Mouse (Mus musculus) liver, adult 2 months (tissue): ENCODE results near the gene Zfp777. TPM values are rescaled to one million over a fixed set of nuclear protein-coding genes. Genes with fewer than 3 reads are reported as not detected.

ENCODE experiments used
- DNase-seq: peaks from one replicate; pipeline ENCODE4 v3.0.0-alpha.2; 2011; ENCODE audit warnings: low read depth, low spot score; ENCODE audit errors: extremely low read depth
- H3K27ac ChIP-seq: fragments of 200-500 bp; replicated peaks from 2 replicates; pipeline ENCODE4 v1.5.1; 2012; ENCODE audit warnings: low read depth, mild to moderate bottlenecking, control low read depth, inconsistent platforms, low read length; ENCODE audit not compliant: insufficient read depth
- H3K27me3 ChIP-seq: fragments of 200-500 bp; 2 replicates; pipeline ENCODE4 v1.6.1; 2012; ENCODE audit warnings: mild to moderate bottlenecking, moderate library complexity, low read length, inconsistent platforms; ENCODE audit not compliant: control insufficient read depth, insufficient read depth
- H3K36me3 ChIP-seq: fragments of 200-500 bp; 2 replicates; pipeline ENCODE4 v1.6.1; 2012; ENCODE audit warnings: low read length, inconsistent platforms; ENCODE audit not compliant: control insufficient read depth, insufficient read depth
- H3K4me1 ChIP-seq: fragments of 200-500 bp; 2 replicates; pipeline ENCODE4 v1.6.1; 2011; ENCODE audit warnings: low read length; ENCODE audit not compliant: control insufficient read depth, insufficient read depth
- H3K4me3 ChIP-seq: fragments of 200-500 bp; 2 replicates; pipeline ENCODE4 v1.5.1; 2011; ENCODE audit warnings: low read depth, mild to moderate bottlenecking, control low read depth, low read length, moderate library complexity; ENCODE audit not compliant: insufficient read depth
- H3K79me2 ChIP-seq: fragments of 200-500 bp; 2 replicates; pipeline ENCODE4 v1.6.1; 2012; ENCODE audit warnings: inconsistent platforms, mild to moderate bottlenecking, low read length, moderate library complexity; ENCODE audit not compliant: control insufficient read depth, insufficient read depth
- H3K9ac ChIP-seq: fragments of 200-500 bp; 2 replicates; pipeline ENCODE4 v1.6.1; 2012; ENCODE audit warnings: low read depth, mild to moderate bottlenecking, control low read depth, inconsistent platforms, low read length
- CTCF ChIP-seq: fragments of 200-500 bp; IDR thresholded peaks from 2 replicates; pipeline ENCODE4 v1.5.1; 2011; ENCODE audit warnings: low read depth, low read length, control low read depth
- POLR2A ChIP-seq: fragments of 200-500 bp; IDR thresholded peaks from 2 replicates; pipeline ENCODE4 v1.6.1; 2011; ENCODE audit warnings: low read length, control low read depth; ENCODE audit not compliant: insufficient read depth; ENCODE audit errors: extremely low read depth
- WGBS: fragments of 180-500 bp; shearing (Covaris S2); methylation state at CpG from one replicate; pipeline ENCODE4 v1.1.7; 2018; 5-methylcytosine and 5-hydroxymethylcytosine counted together
- polyA plus RNA-seq: library from polyadenylated mRNA; depleted of rRNA; stranded (reverse); fragments of >200 nt; gene quantifications from 2 replicates; pipeline ENCODE4 v1.2.3, GENCODE M21; 2012
- total RNA-seq: library from RNA; depleted of rRNA; stranded (reverse); fragments of >200 nt; gene quantifications from 2 replicates; pipeline ENCODE4 v1.2.3, GENCODE M21; 2014

Zfp777 gene
- total and polyA plus RNA-seq, 2 experiments, result 3.3 to 5.7 TPM

DNA sequence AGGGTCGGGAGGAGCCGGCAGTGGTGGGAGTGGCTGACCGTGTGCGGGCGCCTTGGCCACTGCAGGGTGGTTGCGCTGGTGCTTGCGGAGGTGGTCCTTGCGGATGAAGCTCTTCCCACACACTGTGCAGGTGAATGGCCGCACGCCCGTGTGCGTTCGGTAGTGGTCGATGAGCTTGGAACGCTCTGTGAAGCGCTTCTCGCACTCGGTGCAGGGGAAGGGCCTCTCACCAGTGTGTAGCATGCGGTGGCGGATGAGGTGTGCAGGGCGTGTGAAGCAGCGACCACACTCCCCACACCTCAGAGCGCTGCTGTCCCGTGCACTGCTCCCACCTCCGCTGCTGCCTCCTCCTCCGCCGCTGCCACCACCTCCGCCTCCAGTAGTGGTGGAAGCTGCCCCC, 15.2 kb upstream of the Zfp777 start:
- Histone ChIP-seq H3K4me1 (no peaks in the 10 kb centered on the region), H3K79me2 (no peaks in the 10 kb centered on the region), H3K4me3 (no peak overlapping the region), H3K27ac (no peak overlapping the region), H3K27me3 (no peaks in the 10 kb centered on the region), H3K9ac (no peak overlapping the region), H3K36me3 (peaks cover 49% of the 10 kb centered on the region)
- 98% methylated on average over 28 of the region's 28 CpGs for WGBS
- no peak for TF ChIP-seq POLR2A
- DNase-seq, result no peak

DNA sequence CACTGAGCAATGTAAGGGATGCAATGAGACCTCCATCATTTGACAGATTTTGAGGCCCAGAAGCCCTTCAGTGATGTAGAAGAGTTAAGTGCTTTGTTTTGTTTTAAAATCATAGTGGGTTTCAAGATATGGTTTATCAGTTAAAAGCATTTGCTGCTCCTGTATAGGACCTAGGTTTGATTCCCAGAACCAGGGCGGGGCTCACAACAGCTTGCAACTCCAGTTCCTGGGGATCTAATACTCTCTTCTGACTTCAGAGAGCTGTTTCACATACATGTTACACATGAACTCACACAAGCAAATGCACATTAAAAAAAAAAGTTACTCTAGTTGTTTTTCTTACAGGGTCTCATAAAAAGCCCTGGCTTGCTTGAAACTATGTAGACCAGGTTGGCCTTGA, 12.2 kb upstream of the Zfp777 start:
- WGBS, result 100% methylated on average over 1 of the region's 1 CpGs
- Histone ChIP-seq H3K36me3 (peaks cover 22% of the 10 kb centered on the region), H3K4me3 (no peak overlapping the region), H3K4me1 (no peaks in the 10 kb centered on the region), H3K27ac (no peak overlapping the region), H3K27me3 (no peaks in the 10 kb centered on the region), H3K79me2 (no peaks in the 10 kb centered on the region), H3K9ac (no peak overlapping the region)
- DNase-seq, result no peak
- TF ChIP-seq CTCF (no peak), POLR2A (no peak)

DNA sequence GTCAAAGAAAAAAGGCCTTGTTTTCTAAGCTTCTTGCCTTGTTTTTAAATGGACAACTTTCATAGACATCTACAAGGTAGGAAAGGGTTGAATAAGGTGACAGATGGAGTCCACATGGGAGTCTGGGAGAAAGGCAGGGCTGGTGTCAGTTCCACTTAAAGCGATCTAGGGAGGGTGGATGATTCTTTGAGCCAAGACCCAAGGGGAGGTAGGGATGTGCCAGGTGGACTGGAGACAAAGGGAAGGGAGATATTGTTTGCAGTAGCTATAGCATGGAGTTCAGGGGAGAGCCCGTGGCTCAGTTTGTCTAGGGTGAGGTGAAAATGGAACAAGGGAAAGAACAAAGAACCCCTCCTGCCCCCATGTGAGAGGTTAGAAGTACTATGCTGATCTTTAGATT, 11.7 kb upstream of the Zfp777 start:
- TF ChIP-seq CTCF, result no peak
- TF ChIP-seq POLR2A, result no peak
- Histone ChIP-seq H3K79me2 (no peaks in the 10 kb centered on the region), H3K9ac (no peak overlapping the region), H3K4me3 (no peak overlapping the region), H3K36me3 (peaks cover 17% of the 10 kb centered on the region), H3K4me1 (no peaks in the 10 kb centered on the region), H3K27me3 (no peaks in the 10 kb centered on the region), H3K27ac (no peak overlapping the region)
- WGBS, result 80% methylated on average over 2 of the region's 2 CpGs
- DNase-seq, result no peak

DNA sequence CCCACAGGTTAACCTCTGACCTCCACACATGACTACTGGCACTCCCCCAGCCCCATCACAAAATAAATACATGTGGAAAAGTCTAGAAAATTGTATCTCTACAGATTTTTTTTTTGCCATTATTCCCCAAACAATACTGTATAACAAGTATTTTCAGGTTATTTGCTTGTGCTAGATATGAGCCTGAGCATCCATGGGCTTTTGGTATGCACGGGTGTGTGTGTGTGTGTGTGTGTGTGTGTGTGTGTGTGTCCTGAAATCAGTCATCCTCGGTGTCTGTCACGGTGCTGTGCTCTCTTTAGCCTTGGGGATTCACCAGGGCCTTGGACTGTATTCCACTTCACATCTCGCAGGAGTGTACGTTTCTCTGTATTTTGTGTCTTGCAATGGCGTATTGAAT, 3.4 kb upstream of the Zfp777 start:
- H3K9ac ChIP-seq, result no peak overlapping the region
- H3K79me2 ChIP-seq, result peaks cover 4% of the 10 kb centered on the region
- H3K36me3 ChIP-seq, result no peaks in the 10 kb centered on the region
- no peaks in the 10 kb centered on the region for H3K27me3 ChIP-seq
- no peak for TF ChIP-seq CTCF
- TF ChIP-seq POLR2A, result no peak
- 88% methylated on average over 6 of the region's 6 CpGs for WGBS
- H3K27ac ChIP-seq, result no peak overlapping the region
- DNase-seq, result no peak
- peaks cover 2% of the 10 kb centered on the region; the same call in 1 of the 2 replicates for H3K4me1 ChIP-seq
- no peak overlapping the region for H3K4me3 ChIP-seq

DNA sequence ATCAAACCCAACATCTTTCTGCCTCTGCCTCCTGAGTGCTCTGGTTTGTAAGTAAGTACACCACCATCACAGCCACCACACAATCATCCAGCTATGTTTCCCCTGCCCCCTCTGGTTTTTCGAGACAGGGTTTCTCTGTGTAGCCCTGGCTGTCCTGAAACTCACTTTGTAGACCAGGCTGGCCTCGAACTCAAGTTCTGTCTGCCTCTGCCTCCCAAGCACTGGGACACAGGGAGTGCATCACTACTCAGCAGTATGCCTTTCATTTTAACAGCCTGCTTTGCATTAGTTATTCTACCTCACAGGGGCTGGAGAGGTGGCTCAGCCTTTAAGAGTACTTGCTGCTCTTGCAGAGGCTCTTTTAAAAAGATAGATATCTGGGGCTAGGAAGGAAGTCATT, 3.0 kb upstream of the Zfp777 start:
- Histone ChIP-seq H3K4me1 (peaks cover 4% of the 10 kb centered on the region; the same call in 1 of the 2 replicates), H3K36me3 (no peaks in the 10 kb centered on the region), H3K27ac (no peak overlapping the region), H3K4me3 (no peak overlapping the region), H3K27me3 (no peaks in the 10 kb centered on the region), H3K79me2 (peaks cover 6% of the 10 kb centered on the region), H3K9ac (no peak overlapping the region)
- no peak for DNase-seq
- 87% methylated on average over 2 of the region's 2 CpGs for WGBS
- TF ChIP-seq CTCF, result no peak
- no peak for TF ChIP-seq POLR2A

DNA sequence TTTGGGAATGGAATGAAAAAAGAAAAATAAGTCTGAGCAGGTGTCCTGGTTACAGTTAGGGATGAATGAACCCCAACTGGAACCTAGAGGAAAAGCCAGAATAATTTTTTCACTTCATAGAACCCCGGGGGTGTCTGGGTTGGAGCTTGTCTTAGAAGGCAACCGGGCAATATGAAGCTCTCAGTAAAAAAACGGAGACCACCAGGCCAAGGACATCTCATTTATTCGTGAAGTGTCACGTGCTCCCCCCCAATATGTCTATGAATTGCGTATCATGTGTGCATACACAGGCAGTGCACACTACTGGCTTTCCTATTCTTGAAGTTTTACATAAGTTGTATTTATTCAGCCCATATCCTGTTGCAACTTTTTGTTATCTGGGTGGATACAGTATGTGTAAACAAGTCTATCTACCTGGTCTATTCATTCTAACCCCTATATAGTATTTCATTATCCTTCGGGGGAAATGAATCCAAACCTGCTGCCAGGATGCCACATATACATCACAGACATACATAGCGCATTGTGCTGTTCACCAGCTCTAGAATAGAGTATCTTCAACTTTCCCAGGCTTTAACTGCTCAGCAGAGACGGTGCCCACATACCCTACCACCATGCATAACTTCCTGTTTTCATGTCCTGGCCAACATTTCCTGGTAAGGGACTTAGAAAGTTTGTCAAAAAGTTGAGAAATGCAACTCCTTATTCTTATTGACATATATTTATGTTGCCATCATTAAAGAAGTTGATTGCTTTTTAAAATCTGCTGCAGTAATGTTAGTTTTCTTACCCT, 758 bp upstream of the Zfp777 start:
- H3K4me1 ChIP-seq, result peaks cover 4% of the 10 kb centered on the region; the same call in 1 of the 2 replicates
- H3K9ac ChIP-seq, result no peak overlapping the region
- no peak for TF ChIP-seq CTCF
- no peak for TF ChIP-seq POLR2A
- peak overlapping the region; percentile 74; the same call in 1 of the 2 replicates for H3K4me3 ChIP-seq
- 52% methylated on average over 9 of the region's 9 CpGs for WGBS
- H3K27ac ChIP-seq, result no peak overlapping the region
- DNase-seq, result no peak
- H3K27me3 ChIP-seq, result no peaks in the 10 kb centered on the region
- peaks cover 6% of the 10 kb centered on the region for H3K79me2 ChIP-seq
- no peaks in the 10 kb centered on the region for H3K36me3 ChIP-seq
